Mouse (Mus musculus): ENCODE data around the gene Zfp750.

DNA sequence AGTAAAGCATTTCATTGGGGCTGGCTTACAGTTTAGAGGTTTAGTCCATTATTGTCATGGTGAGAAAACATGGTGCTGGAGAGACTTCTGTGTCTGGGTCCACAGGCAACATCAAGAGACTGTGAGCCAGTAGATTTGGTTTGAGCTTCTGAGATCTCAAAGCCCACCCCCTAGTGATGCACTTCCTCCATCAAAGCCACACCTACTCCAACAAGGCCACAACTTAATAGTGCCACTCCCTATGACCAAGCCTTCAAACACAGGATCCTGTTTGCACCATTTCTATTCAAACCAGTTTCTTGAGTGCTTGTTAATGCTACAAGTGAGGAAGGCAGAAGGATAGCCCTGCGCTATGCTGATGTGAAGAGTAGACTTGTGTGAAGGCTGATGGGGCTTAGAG, 38.8 kb upstream of the Zfp750 start:
- TF ChIP-seq CTCF (IDR thresholded peaks at IDR 0.05; ENCODE audit: extremely low read depth, insufficient read length, insufficient replicate concordance, low read depth, low read length) (no peak), POLR2A (IDR thresholded peaks at IDR 0.05; ENCODE audit: low read depth, low read length) (no peak)

Measured in small intestine, adult 2 months (tissue).